Mouse (Mus musculus) kidney, adult 18-20 months (tissue): ENCODE measurements around the gene Edil3.
"Not testable (repeated sequence)": the region's sequence is repeated elsewhere in the genome, so short reads cannot be mapped to it uniquely, and the experiment has no call there.

Experiments used
- DNase-seq: peaks from one replicate; pipeline ENCODE4 v3.0.0; 2021

Gene Edil3

GRCm38 (mm10) chr13:89007696-89008427 is 186.6 kb downstream of the Edil3 start:
- no peak for DNase-seq

GRCm38 (mm10) chr13:89012500-89012899 is 191.2 kb downstream of the Edil3 start:
- DNase-seq: no peak

GRCm38 (mm10) chr13:89029817-89030539 is 208.7 kb downstream of the Edil3 start:
- DNase-seq: no peak

- no peak for DNase-seq
Measured at GRCm38 (mm10) chr13:89035711-89036110, 214.4 kb downstream of the Edil3 start.

GRCm38 (mm10) chr13:89041495-89041894 is 220.2 kb downstream of the Edil3 start:
- DNase-seq: no peak

- DNase-seq: not testable (repeated sequence)
Measured at GRCm38 (mm10) chr13:89070132-89070531, 248.9 kb downstream of the Edil3 start.

GRCm38 (mm10) chr13:89076212-89076611 is 254.9 kb downstream of the Edil3 start:
- DNase-seq: no peak

- no peak for DNase-seq
Measured at GRCm38 (mm10) chr13:89105889-89106288, 284.6 kb downstream of the Edil3 start.

GRCm38 (mm10) chr13:89117551-89117950 is 296.3 kb downstream of the Edil3 start:
- DNase-seq: no peak

GRCm38 (mm10) chr13:89119809-89120208 is 298.5 kb downstream of the Edil3 start:
- no peak for DNase-seq

GRCm38 (mm10) chr13:89122511-89123253 is 301.4 kb downstream of the Edil3 start:
- DNase-seq: no peak

GRCm38 (mm10) chr13:89123396-89123795 is 302.1 kb downstream of the Edil3 start:
- DNase-seq: no peak

GRCm38 (mm10) chr13:89146056-89146547 is 324.8 kb downstream of the Edil3 start:
- no peak for DNase-seq

- DNase-seq: no peak
Measured at GRCm38 (mm10) chr13:89151878-89152277, 330.6 kb downstream of the Edil3 start.

GRCm38 (mm10) chr13:89167960-89168359 is 346.7 kb downstream of the Edil3 start:
- no peak for DNase-seq

- no peak for DNase-seq
Measured at GRCm38 (mm10) chr13:89170040-89170439, 348.8 kb downstream of the Edil3 start.

GRCm38 (mm10) chr13:89175154-89175553 is 353.9 kb downstream of the Edil3 start:
- no peak for DNase-seq

GRCm38 (mm10) chr13:89189051-89189450 is 367.8 kb downstream of the Edil3 start:
- no peak for DNase-seq

- no peak for DNase-seq
Measured at GRCm38 (mm10) chr13:89197019-89197418, 375.7 kb downstream of the Edil3 start.

GRCm38 (mm10) chr13:89199275-89199674 is 378.0 kb downstream of the Edil3 start:
- DNase-seq: no peak

- no peak for DNase-seq
Measured at GRCm38 (mm10) chr13:89238104-89238503, 416.8 kb downstream of the Edil3 start.

- DNase-seq: no peak
Measured at GRCm38 (mm10) chr13:89253990-89254642, 432.8 kb downstream of the Edil3 start.

GRCm38 (mm10) chr13:89256906-89257305 is 435.6 kb downstream of the Edil3 start:
- DNase-seq: no peak
